Comparison of ENCODE assay signal across 17 mouse cellular contexts in the genomic region with DNA sequence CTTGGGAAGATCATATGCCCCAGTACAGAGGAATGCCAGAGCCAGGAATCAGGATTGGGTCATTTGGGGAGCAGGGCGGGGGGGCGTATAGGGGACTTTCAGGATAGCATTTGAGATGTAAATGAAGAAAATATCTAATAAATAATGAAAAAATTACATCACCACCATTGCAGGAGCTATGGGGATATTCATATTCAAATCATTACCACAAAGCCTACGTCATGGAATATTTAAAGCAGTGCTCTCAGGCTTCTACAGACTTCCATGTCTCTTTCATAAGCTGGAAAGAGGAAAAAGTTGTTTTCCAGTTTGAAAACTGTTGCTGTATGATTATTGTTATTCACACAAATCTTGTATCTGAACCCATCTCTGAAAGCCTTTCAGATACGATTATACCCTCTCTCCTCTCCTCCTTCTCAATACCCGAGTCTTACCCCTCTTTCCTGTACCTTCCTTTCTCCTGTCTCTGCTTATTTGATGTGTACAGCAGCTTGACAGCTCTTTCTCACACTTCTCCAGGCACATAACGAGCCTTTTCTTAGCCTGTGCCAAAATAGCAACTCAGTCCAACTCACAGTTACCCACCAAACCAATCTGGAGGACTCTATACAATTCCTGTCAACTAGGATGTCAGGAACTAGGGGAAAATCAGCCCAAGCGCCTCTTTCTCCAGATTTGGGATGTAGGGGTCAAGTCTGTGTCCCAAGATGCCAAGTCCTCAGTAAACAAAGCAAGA.
"Had no signal": no experiment of that assay in that cellular context is flagged by ENCODE, and none has a peak within 500 bp of the region (broad histone marks: within the 10 kb centered on the region; RNA-seq: fewer than 3 reads in every experiment).

No protein-coding gene starts in this region.

- H3K27ac ChIP-seq: left cerebral cortex, adult 2 months; limb, embryonic 12.5 days; liver, embryonic 13.5 days; lung, embryonic 15.5 days; macrophage; midbrain, embryonic 15.5 days; neural tube, embryonic 13.5 days had no signal

- H3K27me3 ChIP-seq: limb, embryonic 12.5 days; liver, embryonic 13.5 days; lung, embryonic 15.5 days; megakaryocyte, embryonic 14.5 days; midbrain, embryonic 15.5 days; neural tube, embryonic 13.5 days had no signal

- ATAC-seq: liver, postnatal 0 days; midbrain, embryonic 15.5 days had no signal

- H3K36me3 ChIP-seq: limb, embryonic 12.5 days; liver, embryonic 13.5 days; lung, embryonic 15.5 days; midbrain, embryonic 15.5 days; neural tube, embryonic 13.5 days had no signal

- H3K4me3 ChIP-seq: left cerebral cortex, adult 2 months; limb, embryonic 12.5 days; liver, embryonic 13.5 days; lung, embryonic 15.5 days; megakaryocyte, embryonic 14.5 days; midbrain, embryonic 15.5 days; neural tube, embryonic 13.5 days had no signal

- H3K4me1 ChIP-seq: limb, embryonic 12.5 days; liver, embryonic 13.5 days; lung, embryonic 15.5 days; megakaryocyte, embryonic 14.5 days; midbrain, embryonic 15.5 days; neural tube, embryonic 13.5 days had no signal

- H3K9ac ChIP-seq: limb, embryonic 12.5 days; liver, embryonic 13.5 days; liver, postnatal 0 days; lung, embryonic 15.5 days; midbrain, embryonic 15.5 days; neural tube, embryonic 13.5 days had no signal

- H3K9me3 ChIP-seq: limb, embryonic 12.5 days; liver, embryonic 13.5 days; lung, embryonic 15.5 days; megakaryocyte, embryonic 14.5 days; midbrain, embryonic 15.5 days; neural tube, embryonic 13.5 days had no signal

- H3K4me2 ChIP-seq: limb, embryonic 12.5 days; liver, embryonic 13.5 days; lung, embryonic 15.5 days; midbrain, embryonic 11.5 days; midbrain, embryonic 15.5 days; neural tube, embryonic 13.5 days had no signal

- DNase-seq: kidney, adult 2 months; kidney, postnatal 25 days; liver; liver, embryonic 13.5 days; liver, postnatal 0 days; lung, postnatal 14 days; retina, postnatal 1 day; thymus, adult 18-20 months; thymus, postnatal 14 days had no signal
